Mouse (Mus musculus) brown adipose tissue, adult 24 weeks (tissue): ENCODE measurements around the gene Dntt. TPM values are rescaled to one million over a fixed set of nuclear protein-coding genes. Genes with fewer than 3 reads are reported as not detected.

Experiments used
- H3K27ac ChIP-seq: fragments of 200-500 bp; replicated peaks from 2 replicates; pipeline ENCODE4 v1.5.1; 2012; ENCODE audit warnings: low read depth, mild to moderate bottlenecking, low read length
- H3K4me1 ChIP-seq: fragments of 200-500 bp; 2 replicates; pipeline ENCODE4 v1.6.1; 2012; ENCODE audit warnings: low read length, mixed read lengths; ENCODE audit not compliant: control insufficient read depth, insufficient read depth, insufficient read length
- H3K4me3 ChIP-seq: fragments of 200-500 bp; 2 replicates; pipeline ENCODE4 v1.5.1; 2012; ENCODE audit warnings: low read depth, mild to moderate bottlenecking, low read length, moderate library complexity; ENCODE audit not compliant: insufficient read depth
- polyA plus RNA-seq: library from polyadenylated mRNA; stranded (reverse); fragments of >200 nt; gene quantifications from 2 replicates; pipeline ENCODE4 v1.2.4, GENCODE M21; 2012; ENCODE audit not compliant: missing spikeins, insufficient read depth, insufficient read length

Dntt gene
- polyA plus RNA-seq, 1 experiment = not detected

GRCm38 (mm10) chr19:40998469-40999170 lies 30.5 kb upstream of the Dntt start:
- peak overlapping the region; percentile 26; the same call in 1 of the 2 replicates for H3K27ac ChIP-seq
- H3K4me1 ChIP-seq = no peaks in the 10 kb centered on the region

DNA sequence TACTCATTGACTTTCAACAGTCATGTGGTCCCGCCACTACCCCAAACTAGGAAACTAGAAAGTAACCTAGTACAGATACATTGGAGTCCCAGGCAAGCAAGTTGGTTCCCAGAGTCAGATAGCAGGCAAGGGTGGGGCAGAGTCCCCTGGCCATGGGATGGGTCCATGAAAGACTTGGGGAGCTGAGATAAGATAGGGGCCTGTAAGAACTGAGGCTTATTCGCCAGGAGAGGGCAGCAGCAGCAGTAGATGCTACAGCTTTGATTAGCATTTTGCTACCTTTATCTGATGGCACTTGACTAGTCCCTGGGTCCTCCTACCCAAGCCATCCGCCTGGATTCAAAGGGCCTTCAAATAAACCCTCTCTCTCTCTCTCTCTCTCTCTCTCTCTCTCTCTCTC lies 29.5 kb upstream of the Dntt start:
- no peak overlapping the region for H3K4me3 ChIP-seq
- H3K4me1 ChIP-seq = no peaks in the 10 kb centered on the region
- H3K27ac ChIP-seq = no peak overlapping the region

More at GRCm38 (mm10) chr19:40998469-40999170, 30.5 kb upstream of the Dntt start:
- no peak overlapping the region for H3K4me3 ChIP-seq

DNA sequence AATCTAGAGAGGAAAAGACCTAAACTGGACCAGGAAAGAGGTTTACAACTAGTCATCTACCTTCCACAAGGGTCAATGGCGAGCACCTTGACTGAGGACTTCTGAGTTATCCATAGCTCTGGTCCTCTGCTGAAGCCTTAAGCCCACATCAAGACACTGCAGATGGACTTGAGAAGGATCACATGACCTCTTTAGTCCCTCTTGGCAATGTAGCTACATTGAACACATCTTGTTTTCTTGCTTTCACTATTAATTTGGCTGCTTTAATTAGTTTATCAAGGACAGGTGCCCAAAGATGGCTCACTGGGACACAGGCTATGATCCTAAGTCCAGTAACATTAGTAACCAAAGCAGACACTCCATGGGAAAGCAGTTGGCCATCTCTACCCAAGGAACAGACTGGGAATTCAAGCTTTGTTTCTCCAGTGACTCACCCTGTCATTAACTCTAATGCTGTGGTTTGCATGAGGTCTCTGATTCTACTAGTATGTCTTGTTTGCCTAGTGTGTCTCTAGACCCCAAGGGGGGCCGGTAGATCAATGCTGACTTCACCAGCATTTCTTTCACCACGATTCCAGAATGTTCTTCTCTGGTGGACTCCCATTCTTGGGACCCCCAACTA lies 25.3 kb upstream of the Dntt start:
- no peaks in the 10 kb centered on the region for H3K4me1 ChIP-seq
- no peak overlapping the region for H3K27ac ChIP-seq
- H3K4me3 ChIP-seq = no peak overlapping the region

- Histone ChIP-seq H3K4me1 (no peaks in the 10 kb centered on the region), H3K27ac (no peak overlapping the region), H3K4me3 (no peak overlapping the region)
Observed at GRCm38 (mm10) chr19:41006621-41007020, 22.5 kb upstream of the Dntt start.

- no peak overlapping the region for H3K4me3 ChIP-seq
- no peaks in the 10 kb centered on the region for H3K4me1 ChIP-seq
- no peak overlapping the region for H3K27ac ChIP-seq
Observed at GRCm38 (mm10) chr19:41007326-41007725, 21.7 kb upstream of the Dntt start.

DNA sequence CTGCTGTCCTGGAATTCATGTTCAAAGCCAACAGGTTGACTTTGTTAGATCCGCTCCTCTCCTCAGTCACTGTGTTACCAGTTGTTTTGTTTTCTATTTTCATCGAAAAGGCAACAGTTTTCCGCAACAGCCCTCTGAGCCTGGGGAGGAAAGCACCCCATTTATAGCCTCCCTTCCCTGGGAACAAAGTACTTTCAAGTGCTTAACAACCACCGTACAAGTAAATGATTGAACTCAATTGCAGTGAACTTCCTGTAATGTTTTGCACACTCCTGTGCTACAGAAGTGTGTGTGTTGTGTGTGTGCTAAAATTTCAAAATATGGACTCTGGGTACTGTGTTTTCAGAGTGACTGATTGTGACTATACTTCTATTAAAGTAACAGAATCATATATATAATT lies 21.3 kb upstream of the Dntt start:
- H3K4me1 ChIP-seq = no peaks in the 10 kb centered on the region
- no peak overlapping the region for H3K27ac ChIP-seq
- no peak overlapping the region for H3K4me3 ChIP-seq

DNA sequence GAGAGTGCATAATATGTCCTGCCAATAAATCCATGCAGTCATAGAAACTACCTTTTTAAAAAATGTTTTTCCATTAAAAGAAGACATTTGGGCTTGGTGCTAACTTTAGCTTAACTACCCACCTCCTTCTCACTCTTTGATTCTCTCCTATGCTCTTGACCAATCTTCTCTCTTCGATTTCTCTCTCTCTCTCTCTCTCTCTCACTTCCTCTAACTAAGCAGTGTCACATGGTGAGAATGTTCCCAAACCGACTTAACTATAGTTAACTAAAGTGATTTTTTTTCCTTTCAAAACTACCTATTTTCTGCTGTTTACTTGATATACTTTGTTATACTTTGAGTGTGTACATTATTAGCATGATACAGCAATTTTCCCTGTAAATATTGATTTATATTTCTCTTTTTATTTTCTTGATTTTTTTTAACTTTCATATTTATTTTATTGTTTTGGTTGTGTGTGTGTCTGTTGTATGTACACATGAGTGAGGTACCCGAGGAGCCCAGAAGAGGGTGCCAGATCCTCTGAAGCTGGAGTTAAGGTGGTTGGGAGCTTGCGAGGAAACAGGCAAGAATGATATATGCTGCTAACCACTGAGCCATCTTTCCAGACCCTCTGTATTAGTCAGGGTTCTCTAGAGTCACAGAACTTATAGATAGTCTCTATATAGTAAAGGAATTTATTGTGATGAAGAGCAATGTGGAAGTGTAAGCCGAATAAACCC lies 20.2 kb upstream of the Dntt start:
- Histone ChIP-seq H3K4me3 (no peak overlapping the region), H3K27ac (no peak overlapping the region), H3K4me1 (no peaks in the 10 kb centered on the region)

- H3K4me1 ChIP-seq = 0 out of 2 replicates have a peak, but pooled peaks cover 3% of the 10 kb centered on the region
- H3K4me3 ChIP-seq = no peak overlapping the region
- H3K27ac ChIP-seq = no peak overlapping the region
Observed at GRCm38 (mm10) chr19:41011676-41012075, 17.4 kb upstream of the Dntt start.

DNA sequence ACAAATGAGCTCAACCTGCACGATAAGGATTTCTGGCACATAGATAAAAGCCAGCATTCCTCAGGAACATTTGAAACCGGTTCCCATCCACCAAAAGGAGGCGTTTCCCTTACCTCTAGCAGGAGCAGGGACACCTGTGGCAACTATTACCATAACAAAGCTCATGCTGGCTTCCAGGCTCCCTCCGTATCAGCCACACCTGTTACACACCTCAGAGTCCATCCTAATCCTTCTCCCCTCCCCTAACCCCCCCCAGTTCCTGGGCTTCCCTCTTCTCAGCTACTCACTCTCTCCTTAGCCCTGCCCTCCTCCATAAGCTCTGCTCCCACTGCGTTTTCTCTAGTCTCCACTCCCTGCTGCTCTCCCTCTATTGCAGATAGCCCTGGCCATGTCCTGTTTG lies 15.5 kb upstream of the Dntt start:
- Histone ChIP-seq H3K27ac (no peak overlapping the region), H3K4me1 (0 out of 2 replicates have a peak, but pooled peaks cover 3% of the 10 kb centered on the region), H3K4me3 (no peak overlapping the region)

- H3K4me3 ChIP-seq = no peak overlapping the region
- 0 out of 2 replicates have a peak, but pooled peaks cover 3% of the 10 kb centered on the region for H3K4me1 ChIP-seq
- no peak overlapping the region for H3K27ac ChIP-seq
Observed at GRCm38 (mm10) chr19:41014003-41014402, 15.1 kb upstream of the Dntt start.

DNA sequence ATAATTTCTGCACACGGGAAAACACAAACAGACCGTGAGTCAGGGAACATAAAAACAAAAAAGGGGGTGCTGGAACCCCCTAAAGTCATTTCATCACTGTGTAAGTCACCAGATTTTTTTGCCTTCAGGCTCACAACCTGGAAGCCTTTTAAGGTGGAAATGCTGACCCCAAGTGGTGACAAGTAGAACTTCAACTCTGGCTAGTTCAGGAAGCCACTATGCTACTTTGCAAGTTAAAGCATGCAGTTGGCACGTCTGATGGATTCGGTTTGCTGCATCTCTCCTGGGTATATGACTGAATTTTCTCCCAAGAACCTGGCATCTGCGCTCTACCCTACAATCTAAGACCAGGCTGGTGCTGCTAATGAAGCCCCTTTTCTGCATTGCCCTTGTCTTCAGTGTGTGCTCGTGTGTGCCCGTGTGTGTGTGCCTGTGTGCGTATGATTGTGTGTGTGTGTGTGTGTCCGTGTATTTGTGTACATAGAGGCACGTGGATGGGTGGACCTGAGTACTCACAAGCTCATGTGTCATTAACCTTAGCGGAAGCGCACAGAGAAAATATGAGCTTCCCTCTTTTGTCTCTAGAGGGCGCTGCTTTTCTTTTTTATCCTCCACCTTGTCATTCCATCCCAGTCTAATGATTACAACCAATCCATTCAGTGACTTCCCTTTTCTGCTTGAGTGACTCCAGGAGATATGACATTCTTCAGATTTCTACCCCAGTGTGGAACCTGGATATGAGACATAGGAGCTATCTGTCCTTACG lies 12.9 kb upstream of the Dntt start:
- Histone ChIP-seq H3K27ac (no peak overlapping the region), H3K4me3 (no peak overlapping the region), H3K4me1 (0 out of 2 replicates have a peak, but pooled peaks cover 3% of the 10 kb centered on the region)

DNA sequence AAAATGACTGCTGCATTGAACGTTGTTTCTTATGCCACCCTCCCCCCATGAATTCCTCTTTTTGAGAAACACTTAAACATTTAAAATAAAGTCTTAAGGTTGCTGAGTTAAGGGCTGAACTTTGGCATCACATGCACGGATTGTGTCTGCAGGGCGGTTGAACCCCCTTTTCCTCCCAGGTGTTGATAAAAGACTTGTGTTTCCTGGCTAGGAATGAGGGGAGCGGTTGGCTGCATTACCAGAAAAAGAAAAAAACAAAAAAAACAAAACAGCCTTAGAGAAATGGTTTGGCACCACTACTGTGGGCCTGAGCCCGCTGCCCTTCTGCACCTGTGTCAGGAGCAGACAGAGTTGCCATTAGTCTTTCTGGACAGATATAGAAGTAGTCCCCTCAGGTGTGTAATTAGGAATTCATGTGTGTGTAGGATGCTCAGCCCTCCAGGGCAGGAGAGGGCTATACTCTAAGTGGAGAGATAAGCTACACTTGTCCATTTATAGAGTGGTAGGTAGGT lies 9.9 kb upstream of the Dntt start:
- Histone ChIP-seq H3K27ac (no peak overlapping the region), H3K4me1 (0 out of 2 replicates have a peak, but pooled peaks cover 3% of the 10 kb centered on the region), H3K4me3 (no peak overlapping the region)

- Histone ChIP-seq H3K27ac (no peak overlapping the region), H3K4me1 (0 out of 2 replicates have a peak, but pooled peaks cover 3% of the 10 kb centered on the region), H3K4me3 (no peak overlapping the region)
Observed at GRCm38 (mm10) chr19:41020537-41020936, 8.5 kb upstream of the Dntt start.

GRCm38 (mm10) chr19:41022244-41022643 lies 6.8 kb upstream of the Dntt start:
- H3K4me3 ChIP-seq = no peak overlapping the region
- no peaks in the 10 kb centered on the region for H3K4me1 ChIP-seq
- H3K27ac ChIP-seq = no peak overlapping the region

GRCm38 (mm10) chr19:41026551-41026950 lies 2.5 kb upstream of the Dntt start:
- no peak overlapping the region for H3K4me3 ChIP-seq
- no peak overlapping the region for H3K27ac ChIP-seq
- H3K4me1 ChIP-seq = no peaks in the 10 kb centered on the region
